Mouse (Mus musculus) ES-Bruce4 (cell line): ENCODE measurements around the gene Bag5. TPM values are rescaled to one million over a fixed set of nuclear protein-coding genes. Genes with fewer than 3 reads are reported as not detected.

ENCODE experiments used
- H3K27ac ChIP-seq: 2 replicates; pipeline ENCODE4 v1.5.1; 2012; ENCODE audit warnings: low read length, inconsistent platforms; ENCODE audit not compliant: insufficient read depth
- H3K27me3 ChIP-seq: 2 replicates; pipeline ENCODE4 v1.6.1; 2012; ENCODE audit warnings: mild to moderate bottlenecking, low read length, inconsistent platforms; ENCODE audit not compliant: control insufficient read depth, poor library complexity, insufficient read depth, severe bottlenecking
- H3K36me3 ChIP-seq: 2 replicates; pipeline ENCODE4 v1.6.1; 2012; ENCODE audit warnings: inconsistent platforms, mild to moderate bottlenecking, low read length, moderate library complexity; ENCODE audit not compliant: control insufficient read depth, poor library complexity, insufficient read depth, severe bottlenecking
- H3K4me1 ChIP-seq: one replicate; pipeline ENCODE4 v1.8.1; 2011; ENCODE audit warnings: low read length; ENCODE audit not compliant: control insufficient read depth, insufficient read depth
- H3K4me3 ChIP-seq: 2 replicates; pipeline ENCODE4 v1.5.1; 2011; ENCODE audit warnings: low read depth, mild to moderate bottlenecking, low read length
- H3K9ac ChIP-seq: 2 replicates; pipeline ENCODE4 v1.6.1; 2012; ENCODE audit warnings: low read depth, mild to moderate bottlenecking, inconsistent platforms; ENCODE audit not compliant: poor library complexity, severe bottlenecking
- H3K9me3 ChIP-seq: replicated peaks from 2 replicates; pipeline ENCODE4 v1.6.1; 2012; ENCODE audit warnings: mild to moderate bottlenecking, low read length, inconsistent platforms; ENCODE audit not compliant: control insufficient read depth, poor library complexity, insufficient read depth, severe bottlenecking
- CTCF ChIP-seq: IDR thresholded peaks from one replicate; pipeline ENCODE4 v1.8.1; 2011; ENCODE audit warnings: low read depth, low read length
- EP300 ChIP-seq: IDR thresholded peaks from 2 replicates; pipeline ENCODE4 v1.6.1; 2011; ENCODE audit warnings: low read depth, low read length; ENCODE audit not compliant: insufficient read depth
- POLR2A ChIP-seq: IDR thresholded peaks from one replicate; pipeline ENCODE4 v1.8.1; 2011; ENCODE audit warnings: low read length; ENCODE audit not compliant: insufficient read depth
- polyA plus RNA-seq: library from polyadenylated mRNA; stranded (reverse); fragments of >200 nt; gene quantifications from 2 replicates; pipeline ENCODE4 v1.2.4, GENCODE M21; 2011; ENCODE audit warnings: low read depth; ENCODE audit not compliant: missing spikeins, insufficient read depth, insufficient read length

The Bag5 gene
- polyA plus RNA-seq, 1 experiment = 13.4 TPM

DNA sequence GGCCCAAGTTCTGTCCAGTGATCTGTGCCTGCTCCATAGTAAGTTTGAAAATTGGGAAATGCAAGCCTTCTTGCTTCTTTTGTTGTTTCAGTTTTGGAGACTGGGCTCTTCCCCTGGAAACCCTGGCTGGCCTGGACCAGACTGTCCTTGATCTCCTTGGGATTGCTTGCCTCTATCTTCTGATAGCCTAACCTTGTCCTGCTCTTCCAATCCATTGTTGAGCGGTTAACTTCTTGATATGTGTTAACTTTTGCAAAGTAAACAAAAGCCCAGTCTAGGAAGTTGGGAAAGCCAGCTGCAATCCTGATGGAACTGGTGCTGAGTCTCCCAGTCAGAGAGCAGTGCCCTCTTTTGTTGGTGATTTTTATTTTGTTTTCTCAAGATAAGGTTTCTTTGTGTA is 14.9 kb upstream of the Bag5 start:
- TF ChIP-seq EP300 = no peak
- no peak for TF ChIP-seq CTCF
- TF ChIP-seq POLR2A = no peak
- Histone ChIP-seq H3K4me1 (peaks cover 2% of the 10 kb centered on the region), H3K9ac (no peak overlapping the region), H3K27me3 (no peaks in the 10 kb centered on the region), H3K36me3 (no peaks in the 10 kb centered on the region), H3K27ac (no peak overlapping the region), H3K9me3 (no peaks in the 10 kb centered on the region), H3K4me3 (no peak overlapping the region)

DNA sequence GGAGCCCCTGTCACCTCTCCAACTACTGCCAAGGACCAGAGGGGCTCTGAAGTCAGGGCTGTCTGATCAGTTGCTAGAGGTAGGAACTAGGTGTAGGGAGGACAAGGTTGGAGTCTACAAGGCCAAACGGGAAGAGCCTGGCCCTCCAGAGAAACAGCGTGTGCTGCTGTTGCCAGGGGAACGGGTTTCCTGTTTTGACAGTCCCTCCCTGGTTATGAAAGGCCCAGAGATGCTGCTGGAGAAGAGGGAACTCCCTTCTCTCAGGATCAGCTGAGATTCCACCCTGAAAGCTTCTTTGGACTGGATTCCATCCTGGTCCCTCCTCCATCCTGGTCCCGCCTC is 13.0 kb upstream of the Bag5 start:
- Histone ChIP-seq H3K36me3 (no peaks in the 10 kb centered on the region), H3K9ac (no peak overlapping the region), H3K4me3 (no peak overlapping the region), H3K27me3 (no peaks in the 10 kb centered on the region), H3K9me3 (no peaks in the 10 kb centered on the region), H3K27ac (no peak overlapping the region), H3K4me1 (no peaks in the 10 kb centered on the region)
- TF ChIP-seq EP300 = no peak
- no peak for TF ChIP-seq CTCF

DNA sequence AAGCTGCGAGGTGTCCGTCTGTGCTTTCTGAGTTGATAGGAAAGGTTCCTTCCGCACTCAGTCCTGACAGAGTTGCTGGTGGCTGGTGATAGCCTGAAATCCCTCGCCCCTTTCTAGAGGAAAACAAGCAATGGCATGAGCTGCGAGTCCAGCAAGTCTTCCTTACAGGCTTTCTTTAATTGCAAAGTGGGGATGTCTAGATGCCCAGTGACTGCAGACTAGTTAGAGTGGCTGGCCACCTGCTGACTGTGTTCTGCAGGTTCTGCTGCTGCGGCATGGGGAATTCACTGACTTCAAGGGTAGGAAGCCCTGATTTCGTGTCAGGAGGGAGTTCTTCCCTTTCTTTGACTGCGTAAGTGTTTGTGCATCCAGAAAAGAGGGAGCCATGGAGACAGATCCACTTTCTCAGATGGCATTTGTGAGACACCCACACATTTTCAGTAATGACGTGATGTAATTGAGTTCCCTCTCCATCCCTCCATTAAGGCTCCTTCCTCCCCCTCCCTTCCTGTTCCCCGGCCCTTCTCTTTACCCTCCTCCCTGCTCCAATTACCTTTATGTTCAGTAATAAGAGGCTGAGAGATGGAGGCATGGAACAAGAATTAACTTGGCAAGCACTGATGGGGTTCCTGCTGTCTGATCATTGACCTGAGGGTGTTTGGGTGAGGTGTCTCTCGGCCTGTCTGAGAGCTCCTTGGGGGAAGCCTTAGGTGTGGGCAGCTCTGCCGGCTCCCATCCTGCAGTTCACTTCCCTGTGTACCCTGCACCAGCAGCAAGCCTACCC is 12.5 kb upstream of the Bag5 start:
- Histone ChIP-seq H3K4me3 (no peak overlapping the region), H3K27me3 (no peaks in the 10 kb centered on the region), H3K9me3 (no peaks in the 10 kb centered on the region), H3K27ac (no peak overlapping the region), H3K36me3 (no peaks in the 10 kb centered on the region), H3K9ac (no peak overlapping the region), H3K4me1 (no peaks in the 10 kb centered on the region)
- TF ChIP-seq POLR2A = no peak
- no peak for TF ChIP-seq CTCF
- no peak for TF ChIP-seq EP300

DNA sequence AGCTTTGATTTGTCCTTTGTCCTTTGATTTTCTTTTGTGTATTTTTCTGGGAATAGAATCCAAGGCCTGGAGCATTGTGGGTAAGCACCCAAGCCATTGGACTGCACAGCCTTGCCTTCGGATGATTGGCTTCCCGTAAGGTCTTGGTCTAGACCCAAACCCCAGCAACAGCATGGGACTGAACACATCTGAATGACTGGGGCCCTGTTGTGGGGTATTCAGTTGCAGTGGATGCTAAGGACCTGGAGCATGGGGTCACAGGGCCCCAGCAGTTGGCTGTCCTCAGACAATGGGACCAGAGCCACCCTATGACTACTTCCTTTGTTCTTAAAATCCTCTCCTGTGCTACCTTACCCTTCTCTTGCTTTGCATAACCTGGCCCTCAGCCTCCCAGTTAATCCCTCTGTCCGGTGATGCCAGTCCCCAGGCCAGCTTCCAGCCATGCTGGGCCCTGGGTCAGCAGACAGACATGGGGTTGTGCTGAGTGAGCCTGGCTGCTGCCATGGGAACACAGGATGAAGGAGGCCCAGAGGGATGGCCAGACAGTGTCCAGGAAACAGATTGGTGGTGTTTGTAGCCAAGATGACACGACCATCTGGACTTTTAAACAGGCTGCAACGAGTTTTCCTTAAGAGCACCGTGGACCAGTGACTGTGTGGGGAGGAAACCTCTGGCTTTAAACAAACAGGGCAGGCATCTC is 11.7 kb upstream of the Bag5 start:
- TF ChIP-seq POLR2A (no peak), EP300 (no peak), CTCF (no peak)
- Histone ChIP-seq H3K27ac (no peak overlapping the region), H3K27me3 (no peaks in the 10 kb centered on the region), H3K4me3 (no peak overlapping the region), H3K36me3 (no peaks in the 10 kb centered on the region), H3K9me3 (no peaks in the 10 kb centered on the region), H3K4me1 (no peaks in the 10 kb centered on the region), H3K9ac (no peak overlapping the region)

GRCm38 (mm10) chr12:111722654-111723053 is 9.6 kb upstream of the Bag5 start:
- Histone ChIP-seq H3K36me3 (no peaks in the 10 kb centered on the region), H3K9ac (no peak overlapping the region), H3K4me1 (peaks cover 2% of the 10 kb centered on the region), H3K27me3 (no peaks in the 10 kb centered on the region), H3K27ac (no peak overlapping the region), H3K4me3 (no peak overlapping the region), H3K9me3 (no peaks in the 10 kb centered on the region)
- TF ChIP-seq POLR2A = no peak
- peak; percentile 85 for TF ChIP-seq CTCF
- no peak for TF ChIP-seq EP300

- Histone ChIP-seq H3K9me3 (no peaks in the 10 kb centered on the region), H3K9ac (no peak overlapping the region), H3K36me3 (no peaks in the 10 kb centered on the region), H3K27me3 (no peaks in the 10 kb centered on the region), H3K4me1 (peaks cover 2% of the 10 kb centered on the region), H3K4me3 (no peak overlapping the region), H3K27ac (no peak overlapping the region)
- TF ChIP-seq CTCF (no peak), EP300 (no peak), POLR2A (no peak)
Observed at GRCm38 (mm10) chr12:111720222-111720621, 7.2 kb upstream of the Bag5 start.
